Mouse (Mus musculus) activated CD4-positive, CD25-positive, alpha-beta regulatory T cell, adult 9 weeks (primary cell): ENCODE measurements around the gene Slc25a39. TPM values are rescaled to one million over a fixed set of nuclear protein-coding genes. Genes with fewer than 3 reads are reported as not detected.

Experiments used
- polyA plus RNA-seq: library from polyadenylated mRNA; unstranded; fragments of 100-300 nt; shearing (Covaris generic); gene quantifications from one replicate; pipeline ENCODE4 v1.2.1, GENCODE M21; 2017

Slc25a39 gene
- polyA plus RNA-seq = 49.2 TPM

DNA sequence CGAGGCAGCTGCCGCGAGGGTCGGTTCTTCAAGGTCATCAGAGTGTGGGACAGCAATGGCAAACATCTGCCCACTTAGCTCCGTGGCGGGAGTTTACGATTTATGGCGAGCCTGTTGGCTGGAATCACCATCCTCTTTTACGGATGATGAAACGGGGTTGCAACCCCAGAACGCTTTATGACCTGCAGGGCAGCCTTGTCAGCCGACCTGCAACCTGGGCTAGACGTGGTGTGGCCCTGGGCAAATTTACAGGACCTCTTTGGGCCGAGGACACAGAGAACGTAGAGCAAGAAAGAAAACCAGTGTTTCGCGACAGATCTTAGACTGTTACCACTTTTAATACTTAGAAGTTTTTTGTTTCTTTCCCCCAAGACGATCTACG is at the start of gene Slc25a39:
Gene Slc25a39 (minus strand): TSS at position 113 of the 382 bp plus-strand sequence.

GRCm38 (mm10) chr11:102447497-102447896 is 39.8 kb upstream of the Slc25a39 start, which contains the start of gene Fam171a2:
Gene Fam171a2, minus strand, starts transcription at chr11:102447682.

DNA sequence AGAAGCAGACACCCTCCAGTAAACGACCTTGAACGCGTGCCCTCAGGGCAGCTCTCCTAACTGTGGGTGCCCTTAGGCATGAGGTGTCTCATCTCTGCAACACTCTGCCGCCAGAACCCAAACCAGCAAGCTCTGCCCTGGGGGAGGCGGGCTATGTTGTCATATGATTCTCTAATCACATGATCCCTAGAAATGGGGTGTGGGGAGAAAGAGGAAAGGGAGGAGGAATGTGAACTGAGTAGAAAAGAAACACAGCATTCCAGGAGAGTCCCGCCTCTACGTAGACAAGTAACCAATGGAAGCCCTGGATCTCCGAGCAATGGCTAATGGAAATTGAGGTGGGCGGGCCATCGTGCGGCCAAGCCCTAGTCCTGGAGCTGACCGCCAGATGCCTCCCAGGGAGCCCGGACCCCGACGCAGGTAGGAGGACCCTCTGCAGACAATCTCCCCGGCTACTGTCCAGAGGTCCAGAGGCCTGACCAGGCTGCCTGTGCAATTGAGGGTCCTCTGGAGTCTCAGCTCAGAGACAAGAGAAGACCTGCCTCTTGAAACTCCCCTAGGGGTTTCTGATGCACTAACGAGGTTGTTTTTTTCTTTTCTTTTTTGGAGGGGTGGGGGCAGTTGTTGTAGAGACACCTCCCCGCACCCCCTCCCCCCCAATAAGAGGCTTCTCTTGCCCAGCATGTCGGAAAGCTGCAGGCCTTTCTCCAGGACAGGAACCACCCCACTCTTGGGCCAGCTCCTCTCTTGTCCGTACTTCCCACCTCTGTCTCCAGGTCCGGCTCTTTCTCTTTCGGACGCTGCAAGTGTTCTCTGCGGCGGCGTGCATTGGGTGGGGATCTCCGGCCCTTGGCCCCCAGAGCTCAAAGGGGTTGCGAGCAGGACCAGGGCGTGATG is 22.6 kb upstream of the Slc25a39 start, which contains the start of gene Grn:
Gene Grn (plus strand): TSS at position 195 of the 897 bp plus-strand sequence.

DNA sequence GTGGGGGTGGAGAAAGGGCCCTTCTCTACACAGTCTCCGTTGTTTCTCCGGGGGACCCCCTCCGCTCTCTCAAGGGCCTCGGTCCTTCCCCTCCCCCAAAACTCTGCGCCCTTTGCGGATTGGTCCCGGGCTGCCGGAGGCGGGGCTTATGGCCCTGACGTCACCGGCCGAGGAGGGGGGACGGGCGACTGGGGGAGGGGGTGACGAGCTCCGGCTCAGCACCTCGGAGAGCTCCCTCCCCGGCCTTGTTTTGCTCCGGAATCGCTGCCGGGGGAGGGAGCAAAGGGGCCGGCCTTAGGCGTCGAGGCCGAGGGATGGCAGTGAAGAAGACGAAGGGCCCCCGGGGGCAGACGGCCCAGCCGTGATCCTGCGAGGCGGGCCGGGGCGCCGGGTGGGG is 14.5 kb downstream of the Slc25a39 start, which contains the start of gene Rundc3a:
Gene Rundc3a (plus strand): TSS at position 166 of the 397 bp plus-strand sequence.

DNA sequence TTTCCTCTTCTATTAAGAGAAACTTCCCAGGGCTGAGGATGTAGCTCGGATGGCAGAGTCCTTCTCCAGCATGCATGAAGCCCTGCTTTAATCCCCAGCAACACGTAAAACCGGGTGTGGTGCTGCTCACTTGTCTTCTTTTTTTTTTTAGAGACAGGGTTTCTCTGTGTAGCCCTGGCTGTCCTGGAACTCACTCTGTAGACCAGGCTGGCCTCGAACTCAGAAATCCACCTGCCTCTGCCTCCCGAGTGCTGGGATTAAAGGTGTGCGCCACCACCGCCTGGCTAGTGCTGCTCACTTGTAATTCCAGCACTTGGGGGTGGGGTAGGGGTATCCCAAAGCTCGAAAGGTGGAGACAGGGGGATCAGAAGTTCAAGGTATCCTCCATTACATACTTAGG is 41.6 kb downstream of the Slc25a39 start, which contains the start of gene Slc4a1:
Gene Slc4a1 (minus strand): TSS at position 101 of the 400 bp plus-strand sequence.

Other genes with a start within 250 kb of the Slc25a39 start
- 56.1 TPM for gene Lsm12, start 222.7 kb downstream of the Slc25a39 start, polyA plus RNA-seq
- gene G6pc3, start 218.3 kb downstream of the Slc25a39 start, polyA plus RNA-seq = 41.3 TPM
- gene Hdac5, start 177.8 kb downstream of the Slc25a39 start, polyA plus RNA-seq = 16.7 TPM
- 1.3 TPM for gene BC030867, start 159.1 kb downstream of the Slc25a39 start, polyA plus RNA-seq
- not detected for gene Asb16, start 139.2 kb downstream of the Slc25a39 start, polyA plus RNA-seq
- gene Tmub2, start 123.0 kb downstream of the Slc25a39 start, polyA plus RNA-seq = 66.9 TPM
- gene Atxn7l3, start 111.3 kb downstream of the Slc25a39 start, polyA plus RNA-seq = 8.3 TPM
- 102 TPM for gene Ubtf, start 88.2 kb downstream of the Slc25a39 start, polyA plus RNA-seq
- gene Slc4a1, start 41.7 kb downstream of the Slc25a39 start, polyA plus RNA-seq = 5.5 TPM
- gene Rundc3a, start 14.5 kb downstream of the Slc25a39 start, polyA plus RNA-seq = 24.5 TPM
- 66.1 TPM for gene Grn, start 22.4 kb upstream of the Slc25a39 start, polyA plus RNA-seq
- gene Fam171a2, start 39.7 kb upstream of the Slc25a39 start, polyA plus RNA-seq = not detected
- 1.0 TPM for gene Itga2b, start 62.2 kb upstream of the Slc25a39 start, polyA plus RNA-seq
- gene Gpatch8, start 148.4 kb upstream of the Slc25a39 start, polyA plus RNA-seq = 79.8 TPM
- gene Gm11627, start 171.5 kb upstream of the Slc25a39 start, polyA plus RNA-seq = not detected
- not detected for gene Fzd2, start 196.4 kb upstream of the Slc25a39 start, polyA plus RNA-seq